Mouse (Mus musculus) heart, embryonic 11.5 days (tissue): Measurements from ENCODE around the gene Chml. TPM values are rescaled to one million over a fixed set of nuclear protein-coding genes. Genes with fewer than 3 reads are reported as not detected.

Source experiments
- ATAC-seq: fragments of 200-750 bp; cut with Nextera tagmentation; replicated peaks from 2 replicates; pipeline ENCODE4 v1.8.0; 2017; ENCODE audit warnings: moderate library complexity; ENCODE audit not compliant: insufficient number of reproducible peaks, low FRiP score, low TSS enrichment
- H3K27ac ChIP-seq: fragments of 300-500 bp; sonication (generic); 2 replicates; pipeline ENCODE4 v1.5.1; 2014; ENCODE audit warnings: mild to moderate bottlenecking, low read depth, low read length
- H3K27me3 ChIP-seq: fragments of 300-500 bp; sonication (generic); 2 replicates; pipeline ENCODE4 v1.6.1; 2014; ENCODE audit warnings: mild to moderate bottlenecking, low read length, mixed read lengths; ENCODE audit not compliant: control insufficient read depth, insufficient read depth
- H3K36me3 ChIP-seq: fragments of 300-500 bp; sonication (generic); 2 replicates; pipeline ENCODE4 v1.6.1; 2014; ENCODE audit warnings: mild to moderate bottlenecking, low read length, moderate library complexity, mixed read lengths; ENCODE audit not compliant: control insufficient read depth, insufficient read depth
- H3K4me1 ChIP-seq: fragments of 300-500 bp; sonication (generic); 2 replicates; pipeline ENCODE4 v1.6.1; 2014; ENCODE audit warnings: low read length; ENCODE audit not compliant: control insufficient read depth, insufficient read depth
- H3K4me2 ChIP-seq: fragments of 300-500 bp; sonication (generic); 2 replicates; pipeline ENCODE4 v1.6.1; 2014; ENCODE audit warnings: mild to moderate bottlenecking, moderate library complexity
- H3K4me3 ChIP-seq: fragments of 300-500 bp; sonication (generic); 2 replicates; pipeline ENCODE4 v1.5.1; 2014; ENCODE audit warnings: low read depth, low read length
- H3K9ac ChIP-seq: fragments of 300-500 bp; sonication (generic); 2 replicates; pipeline ENCODE4 v1.6.1; 2014; ENCODE audit warnings: mild to moderate bottlenecking, low read depth, low read length, moderate library complexity
- H3K9me3 ChIP-seq: fragments of 300-500 bp; sonication (generic); replicated peaks from 2 replicates; pipeline ENCODE4 v1.6.1; 2016; ENCODE audit warnings: low read length; ENCODE audit not compliant: control insufficient read depth
- WGBS: fragments of 180-500 bp; shearing (Covaris S2); extraction: QIAGEN DNeasy Blood & Tissue Kit; methylation state at CpG from one replicate; pipeline ENCODE4 v1.1.7; 2014; ENCODE audit not compliant: insufficient replicate concordance; 5-methylcytosine and 5-hydroxymethylcytosine counted together
- polyA plus RNA-seq: library from polyadenylated mRNA; unstranded; fragments of >200 nt; fragmentation: Nextera tagmentation; extraction: Ambion mirVana; gene quantifications from 2 replicates; pipeline ENCODE4 v1.2.1, GENCODE M21; 2014

Gene Chml
- polyA plus RNA-seq, 1 experiment from 2014 or later, result 6.8 TPM

DNA sequence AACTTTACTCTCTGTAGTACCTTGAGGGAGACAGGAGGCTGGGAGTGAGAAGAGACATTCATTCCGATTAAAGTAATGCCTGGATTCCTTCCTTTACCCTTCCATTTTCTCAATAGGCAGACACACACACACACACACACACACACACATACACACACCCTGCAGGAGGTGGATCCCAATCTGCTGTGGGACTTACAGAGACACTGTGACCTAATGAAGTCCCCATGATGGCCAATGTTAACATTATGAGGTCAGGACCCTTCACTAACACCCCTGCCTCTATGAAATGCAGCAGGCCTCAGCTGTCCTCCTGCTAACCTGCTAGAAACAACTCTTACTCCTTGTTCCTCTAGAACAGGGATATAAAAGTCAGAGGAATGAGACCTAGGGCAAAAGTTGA, 5.6 kb upstream of the Chml start, which contains the start of gene Wdr64:
TSS of gene Wdr64 (plus strand) at position 301 of the 400 bp plus-strand sequence.
- Histone ChIP-seq H3K27me3 (no peaks in the 10 kb centered on the region), H3K9ac (no peak within 1 kb of the TSS), H3K4me3 (no peak within 1 kb of the TSS), H3K27ac (no peak within 1 kb of the TSS), H3K9me3 (no peaks in the 10 kb centered on the region), H3K36me3 (no peaks in the 10 kb centered on the region), H3K4me2 (no peak within 1 kb of the TSS), H3K4me1 (peaks cover 4% of the 10 kb centered on the region)
- 73% methylated on average over 1 of the region's 1 CpGs for WGBS
- no peak for ATAC-seq

DNA sequence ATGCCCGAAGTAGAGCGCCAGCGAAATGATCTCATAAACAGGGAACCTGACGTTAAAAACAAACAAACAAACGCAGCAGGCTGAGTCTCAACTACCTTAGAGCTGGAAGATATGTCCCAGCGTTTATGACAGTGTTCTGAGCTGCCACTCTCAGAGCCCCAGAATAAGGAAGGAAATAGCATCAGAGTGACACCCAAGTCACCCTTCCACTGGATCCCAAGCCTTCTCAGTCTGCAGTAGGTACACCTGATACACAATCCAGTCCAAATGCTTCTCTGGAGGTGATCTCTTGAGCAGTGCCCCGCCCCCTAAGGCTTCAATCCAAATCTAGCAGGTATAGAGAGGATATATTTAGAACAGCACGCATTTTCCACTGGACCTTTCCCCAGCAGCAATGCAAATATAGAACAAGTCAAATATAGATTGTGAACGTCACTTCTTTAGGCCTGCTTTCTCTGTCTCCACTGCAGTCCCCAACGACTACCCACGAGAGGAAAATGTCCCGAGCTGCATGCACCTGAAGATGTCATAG, 794 bp upstream of the Chml start:
- no peaks in the 10 kb centered on the region for H3K9me3 ChIP-seq
- H3K27me3 ChIP-seq, result no peaks in the 10 kb centered on the region
- no peak for ATAC-seq
- 28% methylated on average over 12 of the region's 12 CpGs for WGBS
- H3K9ac ChIP-seq, result peak overlapping the region; percentile 70
- H3K36me3 ChIP-seq, result no peaks in the 10 kb centered on the region
- H3K4me1 ChIP-seq, result peaks cover 13% of the 10 kb centered on the region
- peak overlapping the region; percentile 87 for H3K4me2 ChIP-seq
- H3K27ac ChIP-seq, result peak overlapping the region; percentile 73
- peak overlapping the region; percentile 84 for H3K4me3 ChIP-seq

DNA sequence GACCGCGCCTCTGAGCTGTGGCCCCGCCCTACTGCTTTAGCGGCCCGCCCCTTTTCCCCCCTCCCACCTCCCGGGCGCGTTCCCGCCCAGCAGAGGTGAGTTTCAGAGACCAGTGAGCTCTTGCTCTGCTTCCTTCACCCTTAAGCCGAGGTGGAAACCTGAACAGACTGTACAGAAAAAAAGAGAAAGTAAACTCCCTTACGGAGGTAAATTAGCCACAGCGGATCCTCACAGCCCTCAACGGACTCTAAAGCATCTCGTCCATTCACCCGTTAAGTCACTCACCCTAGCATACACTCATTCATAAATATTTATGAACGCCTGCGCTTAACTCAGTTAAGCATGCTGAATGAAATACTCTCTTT, 278 bp upstream of the Chml start:
- Histone ChIP-seq H3K36me3 (no peaks in the 10 kb centered on the region; the same call in 1 of the 2 replicates), H3K9me3 (no peaks in the 10 kb centered on the region), H3K9ac (peak overlapping the region; percentile 70), H3K4me1 (peaks cover 13% of the 10 kb centered on the region), H3K4me2 (peak overlapping the region; percentile 87), H3K27me3 (no peaks in the 10 kb centered on the region), H3K4me3 (peak overlapping the region; percentile 84), H3K27ac (peak overlapping the region; percentile 73)
- no peak for ATAC-seq
- under 1% methylated on average over 17 of the region's 17 CpGs for WGBS

DNA sequence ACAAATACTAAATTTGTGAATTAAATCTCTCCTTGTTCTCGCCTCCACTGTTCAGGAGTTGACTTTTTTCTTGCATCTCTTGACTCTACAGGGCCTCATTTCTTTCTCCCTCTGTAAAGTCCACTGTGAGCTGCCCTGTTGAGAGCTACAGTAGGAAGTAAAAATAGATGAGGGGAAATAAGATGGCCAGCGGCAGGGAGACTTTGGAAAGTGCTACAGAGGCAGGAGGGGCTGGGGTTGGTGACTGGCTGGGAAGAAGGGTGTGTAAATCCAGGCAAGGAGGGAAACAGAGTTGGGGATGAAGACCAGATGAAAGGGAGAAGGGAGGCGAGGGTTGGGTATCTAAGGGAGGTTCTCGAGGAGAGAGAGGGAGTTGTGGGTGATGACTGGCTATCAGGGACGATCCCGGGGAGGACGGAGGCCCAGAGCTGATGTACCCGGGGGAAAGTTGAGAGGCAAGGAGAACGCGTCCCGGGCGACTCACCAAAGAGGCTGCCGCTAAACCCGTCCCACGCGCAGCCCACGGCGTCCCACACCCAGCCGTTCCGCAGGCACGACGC, 935 bp downstream of the Chml start:
- ATAC-seq, result peak; percentile 0; the same call in 1 of the 2 replicates
- WGBS, result 2% methylated on average over 22 of the region's 22 CpGs
- H3K4me3 ChIP-seq, result peak overlapping the region; percentile 84

DNA sequence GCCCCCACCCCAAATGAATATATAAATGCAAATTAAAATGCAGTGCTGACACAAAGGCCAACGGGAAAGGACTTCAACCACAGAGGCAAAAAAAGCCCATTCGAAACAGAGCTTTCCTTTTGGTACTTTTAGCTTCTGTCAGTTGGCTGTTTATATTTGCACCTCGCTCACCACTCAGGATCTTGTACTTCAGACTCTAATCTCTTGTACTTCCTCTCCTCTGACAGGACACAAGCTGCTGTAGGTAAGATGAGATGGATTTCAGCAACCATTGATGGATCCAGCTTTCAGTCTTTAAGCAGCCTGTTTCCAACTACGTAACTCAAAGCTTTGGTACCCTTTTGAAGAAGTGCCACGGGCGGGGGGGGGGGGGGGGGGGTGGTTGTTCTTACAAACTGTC, 11.7 kb downstream of the Chml start:
- WGBS, result 55% methylated on average over 6 of the region's 6 CpGs
- H3K27ac ChIP-seq, result no peak overlapping the region
- no peak overlapping the region for H3K9ac ChIP-seq
- no peaks in the 10 kb centered on the region for H3K4me1 ChIP-seq
- H3K27me3 ChIP-seq, result no peaks in the 10 kb centered on the region
- H3K4me3 ChIP-seq, result no peak overlapping the region
- H3K4me2 ChIP-seq, result no peak overlapping the region
- no peaks in the 10 kb centered on the region for H3K9me3 ChIP-seq
- H3K36me3 ChIP-seq, result no peaks in the 10 kb centered on the region
- ATAC-seq, result no peak

More for the DNA sequence above, 935 bp downstream of the Chml start:
- Histone ChIP-seq H3K27me3 (no peaks in the 10 kb centered on the region), H3K9me3 (no peaks in the 10 kb centered on the region), H3K27ac (peak overlapping the region; percentile 80), H3K36me3 (no peaks in the 10 kb centered on the region; the same call in 1 of the 2 replicates), H3K4me2 (peak overlapping the region; percentile 87), H3K9ac (peak overlapping the region; percentile 87), H3K4me1 (peaks cover 13% of the 10 kb centered on the region)

DNA sequence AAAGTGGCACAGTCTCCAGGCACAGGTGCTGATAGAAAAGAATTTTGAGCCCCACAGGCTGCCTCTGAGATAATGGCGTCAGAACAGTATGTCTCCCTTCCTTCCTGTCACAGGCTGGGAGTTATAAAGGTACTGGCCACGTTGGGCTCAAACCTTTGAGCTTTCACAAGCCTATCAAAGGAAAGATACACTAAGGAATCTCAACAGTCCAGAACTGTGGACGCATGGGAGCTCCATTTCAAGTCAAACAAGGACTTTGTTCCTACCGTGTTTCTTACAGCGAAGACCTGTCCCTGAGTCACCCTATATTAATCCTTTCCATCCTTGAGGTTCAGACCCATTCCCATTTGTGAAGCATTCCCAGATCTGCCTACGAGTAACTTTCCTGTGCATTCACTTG, 15.2 kb downstream of the Chml start:
- no peak for ATAC-seq
- 69% methylated on average over 6 of the region's 6 CpGs for WGBS

DNA sequence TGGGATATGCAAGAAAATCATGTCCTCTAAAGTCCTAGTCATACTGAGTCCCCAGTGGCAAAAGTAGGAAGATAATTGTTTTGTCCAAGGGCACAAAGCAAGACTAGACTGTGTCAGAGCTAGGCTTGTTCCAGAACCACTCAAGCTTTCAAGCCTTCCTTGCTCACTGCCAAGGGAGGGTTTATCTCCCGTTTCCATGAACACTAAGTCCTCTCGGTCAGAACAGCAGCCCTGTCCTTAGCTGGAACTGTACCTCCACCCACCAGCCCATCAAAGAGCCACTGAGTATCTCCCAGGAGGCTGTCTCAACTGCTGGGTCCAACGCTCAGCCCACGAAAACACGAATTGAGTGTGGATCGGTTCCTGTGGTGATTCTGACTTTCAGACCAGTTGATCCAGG, 17.6 kb downstream of the Chml start:
- no peak overlapping the region for H3K9ac ChIP-seq
- H3K36me3 ChIP-seq, result no peaks in the 10 kb centered on the region
- H3K27me3 ChIP-seq, result no peaks in the 10 kb centered on the region
- no peaks in the 10 kb centered on the region for H3K9me3 ChIP-seq
- no peak overlapping the region for H3K27ac ChIP-seq
- no peaks in the 10 kb centered on the region for H3K4me1 ChIP-seq
- no peak overlapping the region for H3K4me3 ChIP-seq
- no peak for ATAC-seq
- 78% methylated on average over 6 of the region's 6 CpGs for WGBS
- H3K4me2 ChIP-seq, result no peak overlapping the region

More for the DNA sequence above, 15.2 kb downstream of the Chml start:
- Histone ChIP-seq H3K27me3 (no peaks in the 10 kb centered on the region), H3K4me2 (no peak overlapping the region), H3K9me3 (no peaks in the 10 kb centered on the region), H3K4me1 (no peaks in the 10 kb centered on the region), H3K9ac (no peak overlapping the region), H3K27ac (no peak overlapping the region), H3K4me3 (no peak overlapping the region), H3K36me3 (no peaks in the 10 kb centered on the region)

DNA sequence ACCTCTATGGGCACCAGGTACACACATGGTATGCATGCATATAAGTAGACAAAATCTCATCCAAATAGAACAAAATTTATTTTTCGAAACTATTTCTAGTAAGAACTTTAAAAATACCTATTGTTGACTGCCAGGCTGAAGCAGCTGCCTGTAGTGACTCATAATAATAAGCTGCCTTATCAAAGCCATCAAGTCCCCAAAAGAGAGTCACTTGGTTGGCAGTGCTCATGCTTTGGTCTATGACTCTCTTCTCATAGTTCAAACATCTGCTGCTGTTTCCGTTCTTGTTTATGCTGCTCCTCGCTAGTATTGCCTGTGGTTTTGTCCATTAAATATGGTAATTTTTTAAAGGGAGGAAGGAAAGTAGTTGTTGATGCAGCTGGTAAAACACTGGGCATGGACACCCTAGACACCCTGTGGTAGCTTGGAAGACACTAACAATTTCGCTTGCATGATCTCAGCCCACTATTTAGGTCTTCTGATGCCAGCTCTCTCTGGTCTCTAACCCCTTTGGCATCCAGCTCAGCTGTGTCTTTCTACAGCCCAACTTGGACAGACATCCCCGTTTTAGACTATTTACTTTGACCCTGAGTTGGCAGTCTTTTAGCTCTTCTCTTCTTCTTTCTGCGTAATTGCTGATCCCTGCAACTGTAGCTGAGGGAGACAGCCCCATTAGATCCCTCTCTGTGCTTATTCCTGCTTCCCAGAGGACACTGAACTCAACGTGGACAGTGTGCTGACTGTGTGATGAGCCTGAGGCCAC, 19.0 kb downstream of the Chml start:
- no peak overlapping the region for H3K27ac ChIP-seq
- no peaks in the 10 kb centered on the region for H3K36me3 ChIP-seq
- H3K9ac ChIP-seq, result no peak overlapping the region
- H3K4me2 ChIP-seq, result no peak overlapping the region
- no peaks in the 10 kb centered on the region for H3K9me3 ChIP-seq
- H3K4me1 ChIP-seq, result no peaks in the 10 kb centered on the region
- H3K27me3 ChIP-seq, result no peaks in the 10 kb centered on the region
- H3K4me3 ChIP-seq, result no peak overlapping the region
- ATAC-seq, result no peak
- WGBS, result 82% methylated on average over 7 of the region's 7 CpGs
